Mouse (Mus musculus) kidney, postnatal 0 days (tissue): ENCODE measurements around the gene Kmt2a. TPM values are rescaled to one million over a fixed set of nuclear protein-coding genes. Genes with fewer than 3 reads are reported as not detected.

Source experiments
- ATAC-seq: fragments of 200-750 bp; cut with Nextera tagmentation; replicated peaks from 2 replicates; pipeline ENCODE4 v1.8.0; 2017; ENCODE audit warnings: low read depth, moderate number of reproducible peaks, moderate TSS enrichment, moderate library complexity; ENCODE audit not compliant: low FRiP score
- DNase-seq: peaks from one replicate; pipeline ENCODE4 v3.0.0-alpha.2; 2016; ENCODE audit warnings: low spot score
- H3K27ac ChIP-seq: fragments of 300-500 bp; sonication (generic); 2 replicates; pipeline ENCODE4 v1.5.1; 2014; ENCODE audit warnings: mild to moderate bottlenecking
- H3K27me3 ChIP-seq: fragments of 300-500 bp; sonication (generic); 2 replicates; pipeline ENCODE4 v1.6.1; 2014; ENCODE audit warnings: low read length, mixed read lengths; ENCODE audit not compliant: insufficient read depth
- H3K36me3 ChIP-seq: fragments of 300-500 bp; sonication (generic); 2 replicates; pipeline ENCODE4 v1.6.1; 2014; ENCODE audit warnings: low read length, mixed read lengths; ENCODE audit not compliant: insufficient read depth
- H3K4me1 ChIP-seq: fragments of 300-500 bp; sonication (generic); replicated peaks from 2 replicates; pipeline ENCODE4 v1.6.1; 2014; ENCODE audit warnings: antibody characterized with exemption, low read length, mixed read lengths; ENCODE audit not compliant: insufficient read depth
- H3K4me2 ChIP-seq: fragments of 300-500 bp; sonication (generic); 2 replicates; pipeline ENCODE4 v1.6.1; 2014; ENCODE audit warnings: mild to moderate bottlenecking, low read length, moderate library complexity, mixed read lengths
- H3K4me3 ChIP-seq: fragments of 300-500 bp; sonication (generic); replicated peaks from 2 replicates; pipeline ENCODE4 v1.5.1; 2014; ENCODE audit warnings: low read depth, low read length
- H3K9ac ChIP-seq: fragments of 300-500 bp; sonication (generic); 2 replicates; pipeline ENCODE4 v1.6.1; 2014; ENCODE audit warnings: low read depth, low read length
- H3K9me3 ChIP-seq: fragments of 300-500 bp; sonication (generic); replicated peaks from 2 replicates; pipeline ENCODE4 v1.6.1; 2016; ENCODE audit warnings: low read length, inconsistent platforms, mixed read lengths
- CTCF ChIP-seq: IDR thresholded peaks from 2 replicates; pipeline ENCODE4 v1.5.1; 2016; ENCODE audit warnings: antibody characterized with exemption, low read depth, mild to moderate bottlenecking, moderate library complexity
- WGBS: fragments of 180-500 bp; shearing (Covaris S2); extraction: QIAGEN DNeasy Blood & Tissue Kit; methylation state at CpG from one replicate; pipeline ENCODE4 v1.1.7; 2014; 5-methylcytosine and 5-hydroxymethylcytosine counted together
- polyA plus RNA-seq: library from polyadenylated mRNA; unstranded; fragments of >200 nt; fragmentation: Nextera tagmentation; extraction: Ambion mirVana; gene quantifications from 2 replicates; pipeline ENCODE4 v1.2.1, GENCODE M21; 2015

Gene Kmt2a
- polyA plus RNA-seq, 1 experiment from 2014 or later: 6.6 TPM

GRCm38 (mm10) chr9:44801669-44802068 is 79.4 kb downstream of the Kmt2a start:
- Histone ChIP-seq H3K27me3 (no peaks in the 10 kb centered on the region), H3K4me3 (no peak overlapping the region), H3K4me2 (peak overlapping the region; percentile 68), H3K9ac (0 out of 2 replicates have a peak overlapping the region, but pooled peaks have one; percentile 27), H3K27ac (peak overlapping the region; percentile 87), H3K4me1 (no peaks in the 10 kb centered on the region; the same call in 1 of the 2 replicates), H3K36me3 (peaks cover 12% of the 10 kb centered on the region), H3K9me3 (no peaks in the 10 kb centered on the region)
- no peak for ATAC-seq
- no peak for DNase-seq
- WGBS: 84% methylated on average over 6 of the region's 6 CpGs
- TF ChIP-seq CTCF: no peak

- H3K9ac ChIP-seq: no peak overlapping the region; the same call in 1 of the 2 replicates
- no peaks in the 10 kb centered on the region for H3K27me3 ChIP-seq
- H3K27ac ChIP-seq: peak overlapping the region; percentile 87
- TF ChIP-seq CTCF: no peak
- peak overlapping the region; percentile 37; the same call in 1 of the 2 replicates for H3K4me3 ChIP-seq
- H3K9me3 ChIP-seq: no peaks in the 10 kb centered on the region
- no peaks in the 10 kb centered on the region; the same call in 1 of the 2 replicates for H3K4me1 ChIP-seq
- 30% methylated on average over 9 of the region's 9 CpGs for WGBS
- no peak for ATAC-seq
- no peak for DNase-seq
- H3K4me2 ChIP-seq: peak overlapping the region; percentile 68
- no peaks in the 10 kb centered on the region for H3K36me3 ChIP-seq
Observed at GRCm38 (mm10) chr9:44799958-44800324, 81.2 kb downstream of the Kmt2a start.

- Histone ChIP-seq H3K4me2 (peak within 1 kb of the TSS; percentile 68), H3K9me3 (no peaks in the 10 kb centered on the region), H3K9ac (peak within 1 kb of the TSS; percentile 63), H3K4me3 (peak within 1 kb of the TSS; percentile 37), H3K27ac (peak within 1 kb of the TSS; percentile 87), H3K27me3 (no peaks in the 10 kb centered on the region), H3K4me1 (no peaks in the 10 kb centered on the region; the same call in 1 of the 2 replicates), H3K36me3 (no peaks in the 10 kb centered on the region)
- DNase-seq (peak; percentile 78), ATAC-seq (peak; percentile 89)
- TF ChIP-seq CTCF: no peak
- WGBS: under 1% methylated on average over 75 of the region's 75 CpGs
Observed at GRCm38 (mm10) chr9:44799102-44799957, 81.8 kb downstream of the Kmt2a start, which contains the start of gene Tmem25. Tmem25 (minus strand) TSS chr9:44799307.

GRCm38 (mm10) chr9:44798298-44798697 is 82.8 kb downstream of the Kmt2a start:
- Histone ChIP-seq H3K4me2 (peak overlapping the region; percentile 68), H3K9me3 (no peaks in the 10 kb centered on the region), H3K9ac (peak overlapping the region; percentile 63; the same call in 1 of the 2 replicates), H3K27ac (peak overlapping the region; percentile 25; the same call in 1 of the 2 replicates), H3K4me3 (peak overlapping the region; percentile 37; the same call in 1 of the 2 replicates), H3K36me3 (0 out of 2 replicates have a peak, but pooled peaks cover 2% of the 10 kb centered on the region), H3K27me3 (no peaks in the 10 kb centered on the region), H3K4me1 (no peaks in the 10 kb centered on the region; the same call in 1 of the 2 replicates)
- TF ChIP-seq CTCF: no peak
- WGBS: 41% methylated on average over 7 of the region's 7 CpGs
- ATAC-seq (no peak), DNase-seq (no peak)

- Histone ChIP-seq H3K9ac (no peak overlapping the region), H3K27me3 (no peaks in the 10 kb centered on the region), H3K9me3 (no peaks in the 10 kb centered on the region), H3K27ac (no peak overlapping the region), H3K36me3 (peaks cover 40% of the 10 kb centered on the region), H3K4me2 (no peak overlapping the region), H3K4me3 (no peak overlapping the region), H3K4me1 (no peaks in the 10 kb centered on the region)
- ATAC-seq (no peak), DNase-seq (no peak)
- no peak for TF ChIP-seq CTCF
- 83% methylated on average over 9 of the region's 9 CpGs for WGBS
Observed at GRCm38 (mm10) chr9:44792842-44793241, 88.3 kb downstream of the Kmt2a start.

- peak; percentile 99 for ATAC-seq
- peak overlapping the region; percentile 95 for H3K27ac ChIP-seq
- no peaks in the 10 kb centered on the region for H3K27me3 ChIP-seq
- H3K9ac ChIP-seq: peak overlapping the region; percentile 91
- peak; percentile 96 for TF ChIP-seq CTCF
- peak; percentile 99 for DNase-seq
- H3K4me2 ChIP-seq: peak overlapping the region; percentile 80
- H3K4me3 ChIP-seq: peak overlapping the region; percentile 80
- H3K36me3 ChIP-seq: peaks cover 3% of the 10 kb centered on the region; the same call in 1 of the 2 replicates
- under 1% methylated on average over 41 of the region's 41 CpGs for WGBS
- no peaks in the 10 kb centered on the region for H3K4me1 ChIP-seq
- H3K9me3 ChIP-seq: no peaks in the 10 kb centered on the region
Observed at GRCm38 (mm10) chr9:44772750-44773651, 108.1 kb downstream of the Kmt2a start.
